Mouse (Mus musculus) limb, embryonic 13.5 days (tissue): ENCODE data around the gene Nfkbil1. TPM values are rescaled to one million over a fixed set of nuclear protein-coding genes. Genes with fewer than 3 reads are reported as not detected.

ENCODE experiments used
- ATAC-seq: fragments of 200-750 bp; cut with Nextera tagmentation; 2 replicates; pipeline ENCODE4 v1.8.0; 2017; ENCODE audit warnings: low read depth, moderate number of reproducible peaks, moderate TSS enrichment; ENCODE audit not compliant: low FRiP score
- H3K27ac ChIP-seq: fragments of 300-500 bp; sonication (generic); 2 replicates; pipeline ENCODE4 v1.5.1; 2015; ENCODE audit warnings: inconsistent platforms, mild to moderate bottlenecking, moderate library complexity
- H3K27me3 ChIP-seq: fragments of 300-500 bp; sonication (generic); 2 replicates; pipeline ENCODE4 v1.6.1; 2015; ENCODE audit warnings: mild to moderate bottlenecking, inconsistent platforms
- H3K36me3 ChIP-seq: fragments of 300-500 bp; sonication (generic); 2 replicates; pipeline ENCODE4 v1.6.1; 2015; ENCODE audit warnings: inconsistent platforms, mild to moderate bottlenecking, moderate library complexity
- H3K4me1 ChIP-seq: fragments of 300-500 bp; sonication (generic); 2 replicates; pipeline ENCODE4 v1.6.1; 2015; ENCODE audit warnings: inconsistent platforms
- H3K4me2 ChIP-seq: fragments of 300-500 bp; sonication (generic); replicated peaks from 2 replicates; pipeline ENCODE4 v1.6.1; 2015; ENCODE audit warnings: inconsistent platforms, mild to moderate bottlenecking, moderate library complexity
- H3K4me3 ChIP-seq: fragments of 300-500 bp; sonication (generic); 2 replicates; pipeline ENCODE4 v1.5.1; 2015; ENCODE audit warnings: moderate library complexity, mild to moderate bottlenecking, inconsistent platforms
- H3K9ac ChIP-seq: fragments of 300-500 bp; sonication (generic); 2 replicates; pipeline ENCODE4 v1.6.1; 2015; ENCODE audit warnings: mild to moderate bottlenecking, inconsistent platforms
- H3K9me3 ChIP-seq: fragments of 300-500 bp; sonication (generic); 2 replicates; pipeline ENCODE4 v1.6.1; 2016; ENCODE audit warnings: inconsistent platforms
- WGBS: fragments of 180-500 bp; shearing (Covaris S2); methylation state at CpG from one replicate; pipeline ENCODE4 v1.1.7; 2015; 5-methylcytosine and 5-hydroxymethylcytosine counted together
- polyA plus RNA-seq: library from polyadenylated mRNA; unstranded; fragments of >200 nt; fragmentation: Nextera tagmentation; extraction: Ambion mirVana; gene quantifications from 2 replicates; pipeline ENCODE4 v1.2.1, GENCODE M21; 2015

Gene Nfkbil1
- polyA plus RNA-seq: 11.3 and 12.2 TPM in 2 replicates

- Histone ChIP-seq H3K9ac (peak within 1 kb of the TSS; percentile 92), H3K27me3 (no peaks in the 10 kb centered on the region), H3K9me3 (no peaks in the 10 kb centered on the region), H3K27ac (peak within 1 kb of the TSS; percentile 95), H3K4me2 (peak within 1 kb of the TSS; percentile 88), H3K4me3 (peak within 1 kb of the TSS; percentile 63), H3K4me1 (peaks cover 46% of the 10 kb centered on the region), H3K36me3 (peaks cover 19% of the 10 kb centered on the region)
- peak; percentile 74 for ATAC-seq
- under 1% methylated on average over 35 of the region's 35 CpGs for WGBS
Observed at GRCm38 (mm10) chr17:35235614-35236389, at the start of gene Nfkbil1. Nfkbil1 (minus strand) TSS chr17:35235792.

- Histone ChIP-seq H3K9me3 (no peaks in the 10 kb centered on the region), H3K4me3 (no peak overlapping the region), H3K4me2 (no peak overlapping the region), H3K4me1 (no peaks in the 10 kb centered on the region), H3K36me3 (no peaks in the 10 kb centered on the region), H3K27me3 (peaks cover 38% of the 10 kb centered on the region), H3K9ac (no peak overlapping the region), H3K27ac (no peak overlapping the region)
- 70% methylated on average over 3 of the region's 3 CpGs for WGBS
- no peak for ATAC-seq
Observed at GRCm38 (mm10) chr17:35280276-35280675, 44.7 kb upstream of the Nfkbil1 start.

GRCm38 (mm10) chr17:35278957-35279688, 43.5 kb upstream of the Nfkbil1 start:
- H3K9me3 ChIP-seq: no peaks in the 10 kb centered on the region
- H3K4me1 ChIP-seq: no peaks in the 10 kb centered on the region
- no peak overlapping the region for H3K4me2 ChIP-seq
- no peak overlapping the region for H3K4me3 ChIP-seq
- 86% methylated on average over 13 of the region's 13 CpGs for WGBS
- no peak overlapping the region for H3K9ac ChIP-seq
- H3K27me3 ChIP-seq: peaks cover 39% of the 10 kb centered on the region
- no peaks in the 10 kb centered on the region for H3K36me3 ChIP-seq
- no peak overlapping the region for H3K27ac ChIP-seq
- no peak for ATAC-seq

GRCm38 (mm10) chr17:35278049-35278448, 42.5 kb upstream of the Nfkbil1 start:
- no peak for ATAC-seq
- H3K4me3 ChIP-seq: no peak overlapping the region
- H3K9ac ChIP-seq: no peak overlapping the region
- H3K27me3 ChIP-seq: peaks cover 38% of the 10 kb centered on the region
- H3K36me3 ChIP-seq: no peaks in the 10 kb centered on the region
- no peaks in the 10 kb centered on the region for H3K4me1 ChIP-seq
- 84% methylated on average over 8 of the region's 8 CpGs for WGBS
- no peaks in the 10 kb centered on the region for H3K9me3 ChIP-seq
- no peak overlapping the region for H3K27ac ChIP-seq
- no peak overlapping the region for H3K4me2 ChIP-seq

- Histone ChIP-seq H3K4me3 (no peak overlapping the region), H3K9me3 (no peaks in the 10 kb centered on the region), H3K27me3 (peaks cover 38% of the 10 kb centered on the region), H3K4me2 (no peak overlapping the region), H3K36me3 (no peaks in the 10 kb centered on the region), H3K9ac (no peak overlapping the region), H3K27ac (no peak overlapping the region), H3K4me1 (no peaks in the 10 kb centered on the region)
- no peak for ATAC-seq
- 14% methylated on average over 13 of the region's 13 CpGs for WGBS
Observed at GRCm38 (mm10) chr17:35276304-35276864, 40.8 kb upstream of the Nfkbil1 start.

GRCm38 (mm10) chr17:35274770-35275169, 39.2 kb upstream of the Nfkbil1 start:
- no peak overlapping the region for H3K4me2 ChIP-seq
- H3K27ac ChIP-seq: no peak overlapping the region
- peaks cover 38% of the 10 kb centered on the region for H3K27me3 ChIP-seq
- no peak overlapping the region for H3K9ac ChIP-seq
- no peaks in the 10 kb centered on the region for H3K9me3 ChIP-seq
- no peaks in the 10 kb centered on the region for H3K4me1 ChIP-seq
- H3K36me3 ChIP-seq: no peaks in the 10 kb centered on the region
- WGBS: 5% methylated on average over 11 of the region's 11 CpGs
- no peak overlapping the region for H3K4me3 ChIP-seq
- no peak for ATAC-seq

GRCm38 (mm10) chr17:35272249-35272648, 36.7 kb upstream of the Nfkbil1 start:
- peaks cover 24% of the 10 kb centered on the region for H3K27me3 ChIP-seq
- ATAC-seq: no peak
- WGBS: 70% methylated on average over 3 of the region's 3 CpGs

GRCm38 (mm10) chr17:35269653-35270347, 34.2 kb upstream of the Nfkbil1 start:
- Histone ChIP-seq H3K9me3 (no peaks in the 10 kb centered on the region), H3K27ac (no peak overlapping the region), H3K4me2 (no peak overlapping the region), H3K4me3 (no peak overlapping the region), H3K27me3 (peaks cover 19% of the 10 kb centered on the region), H3K36me3 (no peaks in the 10 kb centered on the region), H3K4me1 (no peaks in the 10 kb centered on the region), H3K9ac (no peak overlapping the region)
- WGBS: 32% methylated on average over 3 of the region's 3 CpGs
- 0 out of 2 replicates have a peak, but pooled peaks have one; percentile 57 for ATAC-seq

More at GRCm38 (mm10) chr17:35272249-35272648, 36.7 kb upstream of the Nfkbil1 start:
- Histone ChIP-seq H3K36me3 (no peaks in the 10 kb centered on the region), H3K4me2 (no peak overlapping the region), H3K9me3 (no peaks in the 10 kb centered on the region), H3K4me3 (no peak overlapping the region), H3K4me1 (no peaks in the 10 kb centered on the region), H3K9ac (no peak overlapping the region), H3K27ac (no peak overlapping the region)

- WGBS: 56% methylated on average over 1 of the region's 1 CpGs
- Histone ChIP-seq H3K9ac (no peak overlapping the region), H3K4me2 (no peak overlapping the region), H3K4me3 (no peak overlapping the region), H3K36me3 (no peaks in the 10 kb centered on the region), H3K9me3 (no peaks in the 10 kb centered on the region), H3K4me1 (peaks cover 2% of the 10 kb centered on the region; the same call in 1 of the 2 replicates), H3K27ac (no peak overlapping the region), H3K27me3 (peaks cover 41% of the 10 kb centered on the region)
- ATAC-seq: no peak
Observed at GRCm38 (mm10) chr17:35267399-35268086, 32.0 kb upstream of the Nfkbil1 start.

GRCm38 (mm10) chr17:35263523-35263883, 27.9 kb upstream of the Nfkbil1 start:
- Histone ChIP-seq H3K27ac (no peak overlapping the region), H3K4me2 (peak overlapping the region; percentile 98), H3K9ac (peak overlapping the region; percentile 61), H3K36me3 (no peaks in the 10 kb centered on the region), H3K4me3 (peak overlapping the region; percentile 67), H3K9me3 (no peaks in the 10 kb centered on the region), H3K4me1 (peaks cover 3% of the 10 kb centered on the region; the same call in 1 of the 2 replicates), H3K27me3 (peaks cover 78% of the 10 kb centered on the region)
- WGBS: under 1% methylated on average over 31 of the region's 31 CpGs
- no peak for ATAC-seq
